Mouse (Mus musculus) telencephalon, adult 2 months (tissue): ENCODE measurements at regions not wholly inside any gene's neighbourhood (a gene's known extent, or its start where the extent isn't known, plus 50 kb on each side); places are given as distances from the start of the nearest gene placed in this dataset.

Source experiments
- DNase-seq: peaks from one replicate; pipeline ENCODE4 v3.0.0-alpha.2; 2011; ENCODE audit warnings: low read depth, low spot score

DNA sequence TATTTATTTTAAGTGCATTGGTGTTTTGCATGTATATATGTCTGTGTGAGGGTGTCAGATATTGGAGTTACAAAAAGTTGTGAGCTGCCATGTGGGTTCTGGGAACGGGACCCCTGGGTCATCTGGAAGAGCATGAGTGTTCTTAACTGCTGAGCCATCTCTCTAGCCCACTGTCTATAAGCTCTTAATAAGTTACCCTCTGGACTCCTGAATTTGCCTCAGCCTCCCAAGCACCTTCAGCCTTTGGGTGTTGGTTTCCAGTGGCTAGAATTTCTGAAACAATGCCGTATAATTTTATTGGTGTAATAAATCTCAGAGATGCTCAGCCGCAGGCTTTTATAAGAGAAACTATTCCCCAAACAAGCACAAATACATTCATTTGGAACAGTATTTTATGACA, 75.0 kb downstream of the Nat3 start:
- DNase-seq: no peak

DNA sequence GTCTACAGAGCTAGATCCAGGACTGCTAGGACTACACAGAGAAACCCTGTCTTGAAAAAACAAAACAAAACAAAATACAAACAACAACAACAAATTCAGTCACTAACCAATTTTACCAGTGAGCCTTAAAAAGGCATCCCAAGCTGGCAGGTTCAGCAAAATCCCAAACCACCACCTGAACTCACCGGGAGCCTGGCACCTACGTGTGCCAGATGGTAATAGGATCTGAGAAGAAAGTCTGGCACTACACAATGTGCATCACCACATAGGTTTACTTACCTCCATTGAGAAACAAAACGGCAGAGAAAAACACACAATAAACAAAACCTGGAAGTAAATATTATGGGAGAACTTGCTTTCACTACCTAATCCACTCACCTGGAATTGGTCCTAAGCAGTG, 98.6 kb downstream of the Nat3 start:
- DNase-seq: no peak

DNA sequence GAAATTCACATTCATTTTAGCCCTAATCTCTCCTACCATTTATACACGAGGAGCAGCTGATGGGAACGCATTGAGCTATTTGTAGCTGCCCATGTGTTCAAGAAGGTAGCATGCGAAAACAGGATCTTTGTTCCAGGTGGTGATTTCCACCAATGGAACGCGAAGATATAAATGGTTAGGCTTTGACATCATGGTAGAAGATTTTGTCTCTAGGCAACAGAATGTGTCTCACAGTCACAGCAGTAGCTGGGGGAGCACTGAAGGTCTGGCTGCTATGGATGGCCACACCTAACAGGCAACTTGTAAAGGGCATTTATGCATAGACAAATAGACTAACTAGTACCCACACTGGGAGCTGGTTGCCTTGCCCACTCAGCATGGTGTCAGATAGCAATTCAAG, 108.0 kb downstream of the Nat3 start:
- DNase-seq: peak; percentile 94

DNA sequence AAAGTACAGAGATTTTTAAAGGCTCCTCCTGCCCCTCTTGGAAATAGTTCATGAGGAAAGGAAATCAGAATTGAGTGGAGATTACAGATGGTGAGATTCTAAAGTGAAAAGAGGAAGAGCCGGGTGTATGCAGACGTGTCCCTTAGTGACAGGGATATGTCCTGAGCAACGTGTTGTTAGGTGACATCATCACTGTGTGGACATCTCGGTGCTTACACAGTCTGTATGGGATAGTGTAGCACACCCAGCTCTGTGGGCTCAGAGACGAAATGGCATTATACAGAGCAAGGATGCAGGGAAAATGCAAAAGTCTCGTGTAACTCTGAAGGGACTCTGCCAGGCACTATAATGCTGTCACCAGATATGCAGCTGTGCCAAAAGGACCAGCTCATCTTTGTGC, 108.6 kb downstream of the Nat3 start:
- DNase-seq: peak; percentile 18
